Mouse (Mus musculus) brown adipose tissue, adult 24 weeks (tissue): ENCODE measurements at regions not wholly inside any gene's neighbourhood (a gene's known extent, or its start where the extent isn't known, plus 50 kb on each side); places are given as distances from the start of the nearest gene placed in this dataset.
A peak's percentile ranks its signal among the peaks of the same experiment; 100 is the strongest.

Source experiments
- H3K27ac ChIP-seq: fragments of 200-500 bp; replicated peaks from 2 replicates; pipeline ENCODE4 v1.5.1; 2012; ENCODE audit warnings: low read depth, mild to moderate bottlenecking, low read length
- H3K4me1 ChIP-seq: fragments of 200-500 bp; 2 replicates; pipeline ENCODE4 v1.6.1; 2012; ENCODE audit warnings: low read length, mixed read lengths; ENCODE audit not compliant: control insufficient read depth, insufficient read depth, insufficient read length
- H3K4me3 ChIP-seq: fragments of 200-500 bp; 2 replicates; pipeline ENCODE4 v1.5.1; 2012; ENCODE audit warnings: low read depth, mild to moderate bottlenecking, low read length, moderate library complexity; ENCODE audit not compliant: insufficient read depth

- H3K4me3 ChIP-seq = no peak overlapping the region
- no peaks in the 10 kb centered on the region for H3K4me1 ChIP-seq
These were observed 178.5 kb downstream of the Tmem114 start for GRCm38 (mm10) chr16:8246445-8246844.

GRCm38 (mm10) chr16:8245612-8246011 lies 179.3 kb downstream of the Tmem114 start:
- no peak overlapping the region for H3K4me3 ChIP-seq

More at GRCm38 (mm10) chr16:8246445-8246844, 178.5 kb downstream of the Tmem114 start:
- H3K27ac ChIP-seq = no peak overlapping the region

GRCm38 (mm10) chr16:8234351-8234750 lies 190.6 kb downstream of the Tmem114 start:
- Histone ChIP-seq H3K27ac (no peak overlapping the region), H3K4me1 (peaks cover 5% of the 10 kb centered on the region; the same call in 1 of the 2 replicates), H3K4me3 (no peak overlapping the region)

More at GRCm38 (mm10) chr16:8245612-8246011, 179.3 kb downstream of the Tmem114 start:
- Histone ChIP-seq H3K27ac (no peak overlapping the region), H3K4me1 (no peaks in the 10 kb centered on the region)

- peak overlapping the region; percentile 88 for H3K27ac ChIP-seq
- H3K4me3 ChIP-seq = no peak overlapping the region
- peaks cover 5% of the 10 kb centered on the region; the same call in 1 of the 2 replicates for H3K4me1 ChIP-seq
These were observed 192.9 kb downstream of the Tmem114 start for GRCm38 (mm10) chr16:8232079-8232478.

- no peaks in the 10 kb centered on the region for H3K4me1 ChIP-seq
- H3K4me3 ChIP-seq = no peak overlapping the region
- no peak overlapping the region for H3K27ac ChIP-seq
These were observed 201.2 kb downstream of the Tmem114 start for GRCm38 (mm10) chr16:8223625-8224300.

- Histone ChIP-seq H3K27ac (no peak overlapping the region), H3K4me1 (peaks cover 3% of the 10 kb centered on the region; the same call in 1 of the 2 replicates), H3K4me3 (no peak overlapping the region)
These were observed 216.4 kb downstream of the Tmem114 start for GRCm38 (mm10) chr16:8208251-8209181.

GRCm38 (mm10) chr16:8205014-8205413 lies 219.9 kb downstream of the Tmem114 start:
- H3K4me1 ChIP-seq = peaks cover 3% of the 10 kb centered on the region; the same call in 1 of the 2 replicates
- H3K4me3 ChIP-seq = no peak overlapping the region
- 0 out of 2 replicates have a peak overlapping the region, but pooled peaks have one; percentile 19 for H3K27ac ChIP-seq

- Histone ChIP-seq H3K4me3 (no peak overlapping the region), H3K27ac (no peak overlapping the region), H3K4me1 (no peaks in the 10 kb centered on the region)
These were observed 223.6 kb downstream of the Tmem114 start for GRCm38 (mm10) chr16:8201306-8201705.

- Histone ChIP-seq H3K4me1 (no peaks in the 10 kb centered on the region), H3K27ac (no peak overlapping the region), H3K4me3 (no peak overlapping the region)
These were observed 226.0 kb downstream of the Tmem114 start for GRCm38 (mm10) chr16:8198771-8199562.

- Histone ChIP-seq H3K4me1 (0 out of 2 replicates have a peak, but pooled peaks cover 2% of the 10 kb centered on the region), H3K27ac (peak overlapping the region; percentile 97), H3K4me3 (no peak overlapping the region)
These were observed 235.3 kb downstream of the Tmem114 start for GRCm38 (mm10) chr16:8189472-8190240.

- H3K27ac ChIP-seq = no peak overlapping the region
- H3K4me3 ChIP-seq = no peak overlapping the region
- 0 out of 2 replicates have a peak, but pooled peaks cover 2% of the 10 kb centered on the region for H3K4me1 ChIP-seq
These were observed 235.9 kb downstream of the Tmem114 start for GRCm38 (mm10) chr16:8189071-8189470.

- H3K4me3 ChIP-seq = no peak overlapping the region
These were observed 236.4 kb downstream of the Tmem114 start for GRCm38 (mm10) chr16:8188505-8188904.

GRCm38 (mm10) chr16:8184781-8185180 lies 240.2 kb downstream of the Tmem114 start:
- no peak overlapping the region for H3K27ac ChIP-seq
- no peak overlapping the region for H3K4me3 ChIP-seq
- H3K4me1 ChIP-seq = no peaks in the 10 kb centered on the region

More at GRCm38 (mm10) chr16:8188505-8188904, 236.4 kb downstream of the Tmem114 start:
- Histone ChIP-seq H3K27ac (peak overlapping the region; percentile 39; the same call in 1 of the 2 replicates), H3K4me1 (0 out of 2 replicates have a peak, but pooled peaks cover 2% of the 10 kb centered on the region)

- no peak overlapping the region for H3K27ac ChIP-seq
- H3K4me1 ChIP-seq = no peaks in the 10 kb centered on the region
These were observed 246.0 kb downstream of the Tmem114 start for GRCm38 (mm10) chr16:8178946-8179345.

More at GRCm38 (mm10) chr16:8178946-8179345, 246.0 kb downstream of the Tmem114 start:
- no peak overlapping the region for H3K4me3 ChIP-seq
